Mouse (Mus musculus): ENCODE results near the gene Taf11. TPM values are rescaled to one million over a fixed set of nuclear protein-coding genes. Genes with fewer than 3 reads are reported as not detected.

Taf11 gene
- total RNA-seq, 2 experiments from 2014 or later = 21.3 to 22.5 TPM

GRCm38 (mm10) chr17:27925054-27925453 is 15.4 kb upstream of the Taf11 start:
- intact Hi-C loops (cut with DNase I) = no loop called here
- DNase-seq (ENCODE audit: low spot score) = no peak

- intact Hi-C loops (cut with DNase I) = no loop called here
- no peak for DNase-seq (ENCODE audit: low spot score)
These were observed 12.6 kb upstream of the Taf11 start for GRCm38 (mm10) chr17:27922174-27922712.

- no peak for DNase-seq (ENCODE audit: low spot score)
- intact Hi-C loops (cut with DNase I) = no loop called here
These were observed 11.0 kb upstream of the Taf11 start for GRCm38 (mm10) chr17:27920676-27921075.

GRCm38 (mm10) chr17:27916366-27916765 is 6.7 kb upstream of the Taf11 start:
- intact Hi-C loops (cut with DNase I) = no loop called here
- no peak for DNase-seq (ENCODE audit: low spot score)

GRCm38 (mm10) chr17:27914742-27915141 is 5.1 kb upstream of the Taf11 start:
- intact Hi-C loops (cut with DNase I) = no loop called here
- DNase-seq (ENCODE audit: low spot score) = no peak

GRCm38 (mm10) chr17:27911371-27911770 is 1.7 kb upstream of the Taf11 start:
- DNase-seq (ENCODE audit: low spot score) = no peak
- intact Hi-C loops (cut with DNase I) = no loop called here

GRCm38 (mm10) chr17:27908888-27909621 is 589 bp downstream of the Taf11 start, which contains the start of gene Anks1:
TSS of gene Anks1 (plus strand) at chr17:27909306.
- DNase-seq (ENCODE audit: low spot score) = peak; percentile 68
- intact Hi-C loops (cut with DNase I) = loop anchor here (2.0 to 5.0 kb wide), 4 partner anchors 67 to 253 kb away; no protein-coding TSS in a partner anchor

- intact Hi-C loops (cut with DNase I) = loop anchor here (2.0 to 5.0 kb wide), 4 partner anchors 66 to 254 kb away; no protein-coding TSS in a partner anchor
- no peak for DNase-seq (ENCODE audit: low spot score)
These were observed 1.3 kb downstream of the Taf11 start for GRCm38 (mm10) chr17:27908206-27908887.

GRCm38 (mm10) chr17:27907512-27908205 is 2.0 kb downstream of the Taf11 start:
- DNase-seq (ENCODE audit: low spot score) = peak; percentile 85
- intact Hi-C loops (cut with DNase I) = loop anchor here (1.0 to 5.0 kb wide), 5 partner anchors 65 to 255 kb away; no protein-coding TSS in a partner anchor

- DNase-seq (ENCODE audit: low spot score) = no peak
- intact Hi-C loops (cut with DNase I) = no loop called here
These were observed 23.0 kb downstream of the Taf11 start for GRCm38 (mm10) chr17:27886499-27887210.

- no peak for DNase-seq (ENCODE audit: low spot score)
- intact Hi-C loops (cut with DNase I) = no loop called here
These were observed 25.6 kb downstream of the Taf11 start for GRCm38 (mm10) chr17:27883994-27884393.

- intact Hi-C loops (cut with DNase I) = no loop called here
- no peak for DNase-seq (ENCODE audit: low spot score)
These were observed 26.5 kb downstream of the Taf11 start for GRCm38 (mm10) chr17:27883129-27883528.

- intact Hi-C loops (cut with DNase I) = no loop called here
- no peak for DNase-seq (ENCODE audit: low spot score)
These were observed 28.1 kb downstream of the Taf11 start for GRCm38 (mm10) chr17:27881518-27881917.

GRCm38 (mm10) chr17:27874510-27874909 is 35.1 kb downstream of the Taf11 start:
- intact Hi-C loops (cut with DNase I) = no loop called here
- DNase-seq (ENCODE audit: low spot score) = no peak

- no peak for DNase-seq (ENCODE audit: low spot score)
- intact Hi-C loops (cut with DNase I) = no loop called here
These were observed 36.1 kb downstream of the Taf11 start for GRCm38 (mm10) chr17:27873583-27873982.

GRCm38 (mm10) chr17:27871851-27872250 is 37.8 kb downstream of the Taf11 start:
- intact Hi-C loops (cut with DNase I) = no loop called here
- no peak for DNase-seq (ENCODE audit: low spot score)

- intact Hi-C loops (cut with DNase I) = no loop called here
- DNase-seq (ENCODE audit: low spot score) = no peak
These were observed 42.9 kb downstream of the Taf11 start for GRCm38 (mm10) chr17:27866737-27867136.

- no peak for DNase-seq (ENCODE audit: low spot score)
- intact Hi-C loops (cut with DNase I) = no loop called here
These were observed 44.2 kb downstream of the Taf11 start for GRCm38 (mm10) chr17:27865461-27865860.

GRCm38 (mm10) chr17:27859131-27859530 is 50.5 kb downstream of the Taf11 start:
- intact Hi-C loops (cut with DNase I) = no loop called here
- DNase-seq (ENCODE audit: low spot score) = no peak
